Mouse (Mus musculus) macrophage (primary cell): ENCODE data around the gene Hdac4. TPM values are rescaled to one million over a fixed set of nuclear protein-coding genes. Genes with fewer than 3 reads are reported as not detected.

Experiments used
- H3K27ac ChIP-seq: fragments of 350-480 bp; formaldehyde crosslinking; 2 replicates; pipeline ENCODE4 v1.9.0; 2021
- H3K36me3 ChIP-seq: fragments of 350-480 bp; formaldehyde crosslinking; 2 replicates; pipeline ENCODE4 v1.9.0; 2021; ENCODE audit errors: inconsistent target
- H3K4me3 ChIP-seq: fragments of 350-480 bp; formaldehyde crosslinking; 2 replicates; pipeline ENCODE4 v1.9.0; 2021; ENCODE audit errors: inconsistent target
- H3K79me2 ChIP-seq: fragments of 350-480 bp; formaldehyde crosslinking; 2 replicates; pipeline ENCODE4 v1.9.0; 2021; ENCODE audit errors: inconsistent target
- WGBS: methylation state at CpG from one replicate; pipeline ENCODE4 v1.1.7; 2026; ENCODE audit warnings: inconsistent platforms; ENCODE audit not compliant: missing documents; 5-methylcytosine and 5-hydroxymethylcytosine counted together
- polyA plus RNA-seq: library from polyadenylated mRNA; stranded (reverse); fragments of 250-400 nt; gene quantifications from 3 replicates; pipeline ENCODE4 v1.2.4, GENCODE M21; 2018; ENCODE audit warnings: inconsistent platforms

Gene Hdac4
- polyA plus RNA-seq, 1 experiment from 2014 or later: 2.6 TPM

GRCm38 (mm10) chr1:92086277-92086813 is 109.2 kb downstream of the Hdac4 start:
- peak overlapping the region; percentile 5; the same call in 1 of the 2 replicates for H3K27ac ChIP-seq
- 92% methylated on average over 1 of the region's 1 CpGs for WGBS
- no peaks in the 10 kb centered on the region for H3K36me3 ChIP-seq
- H3K4me3 ChIP-seq: no peak overlapping the region
- H3K79me2 ChIP-seq: peaks cover 46% of the 10 kb centered on the region; the same call in 1 of the 2 replicates

- 95% methylated on average over 2 of the region's 2 CpGs for WGBS
- Histone ChIP-seq H3K27ac (no peak overlapping the region), H3K79me2 (peaks cover 46% of the 10 kb centered on the region)
These were observed 110.8 kb downstream of the Hdac4 start for GRCm38 (mm10) chr1:92084738-92085137.

GRCm38 (mm10) chr1:92084004-92084403 is 111.5 kb downstream of the Hdac4 start:
- no peak overlapping the region for H3K4me3 ChIP-seq
- H3K36me3 ChIP-seq: no peaks in the 10 kb centered on the region
- peaks cover 52% of the 10 kb centered on the region for H3K79me2 ChIP-seq
- no peak overlapping the region for H3K27ac ChIP-seq
- 94% methylated on average over 3 of the region's 3 CpGs for WGBS

More at GRCm38 (mm10) chr1:92084738-92085137, 110.8 kb downstream of the Hdac4 start:
- H3K36me3 ChIP-seq: no peaks in the 10 kb centered on the region
- no peak overlapping the region for H3K4me3 ChIP-seq

- H3K79me2 ChIP-seq: peaks cover 60% of the 10 kb centered on the region
- H3K27ac ChIP-seq: peak overlapping the region; percentile 84
- no peak overlapping the region for H3K4me3 ChIP-seq
- H3K36me3 ChIP-seq: no peaks in the 10 kb centered on the region
- WGBS: 57% methylated on average over 6 of the region's 6 CpGs
These were observed 112.5 kb downstream of the Hdac4 start for GRCm38 (mm10) chr1:92082837-92083541.

GRCm38 (mm10) chr1:92082156-92082836 is 113.2 kb downstream of the Hdac4 start:
- Histone ChIP-seq H3K4me3 (no peak overlapping the region), H3K36me3 (no peaks in the 10 kb centered on the region), H3K27ac (peak overlapping the region; percentile 84), H3K79me2 (peaks cover 67% of the 10 kb centered on the region)
- 73% methylated on average over 10 of the region's 10 CpGs for WGBS

GRCm38 (mm10) chr1:92079982-92080537 is 115.4 kb downstream of the Hdac4 start:
- WGBS: 12% methylated on average over 11 of the region's 11 CpGs
- Histone ChIP-seq H3K36me3 (no peaks in the 10 kb centered on the region), H3K27ac (peak overlapping the region; percentile 62), H3K4me3 (no peak overlapping the region), H3K79me2 (peaks cover 69% of the 10 kb centered on the region)

GRCm38 (mm10) chr1:92075312-92075711 is 120.2 kb downstream of the Hdac4 start:
- Histone ChIP-seq H3K79me2 (peaks cover 53% of the 10 kb centered on the region), H3K4me3 (no peak overlapping the region), H3K27ac (no peak overlapping the region), H3K36me3 (no peaks in the 10 kb centered on the region)
- WGBS: 91% methylated on average over 6 of the region's 6 CpGs

GRCm38 (mm10) chr1:92074655-92075054 is 120.8 kb downstream of the Hdac4 start:
- peaks cover 51% of the 10 kb centered on the region for H3K79me2 ChIP-seq
- no peak overlapping the region for H3K4me3 ChIP-seq
- 98% methylated on average over 3 of the region's 3 CpGs for WGBS
- no peak overlapping the region for H3K27ac ChIP-seq
- no peaks in the 10 kb centered on the region for H3K36me3 ChIP-seq

GRCm38 (mm10) chr1:92069932-92070677 is 125.4 kb downstream of the Hdac4 start:
- Histone ChIP-seq H3K79me2 (peaks cover 15% of the 10 kb centered on the region), H3K4me3 (no peak overlapping the region), H3K36me3 (no peaks in the 10 kb centered on the region), H3K27ac (no peak overlapping the region)
- 97% methylated on average over 2 of the region's 2 CpGs for WGBS

GRCm38 (mm10) chr1:92069464-92069863 is 126.0 kb downstream of the Hdac4 start:
- WGBS: 89% methylated on average over 1 of the region's 7 CpGs
- no peak overlapping the region for H3K27ac ChIP-seq
- peaks cover 9% of the 10 kb centered on the region for H3K79me2 ChIP-seq
- H3K4me3 ChIP-seq: no peak overlapping the region
- H3K36me3 ChIP-seq: no peaks in the 10 kb centered on the region

- no peak overlapping the region for H3K27ac ChIP-seq
- H3K79me2 ChIP-seq: no peaks in the 10 kb centered on the region; the same call in 1 of the 2 replicates
- H3K36me3 ChIP-seq: no peaks in the 10 kb centered on the region
- 76% methylated on average over 5 of the region's 5 CpGs for WGBS
- no peak overlapping the region for H3K4me3 ChIP-seq
These were observed 131.2 kb downstream of the Hdac4 start for GRCm38 (mm10) chr1:92064307-92064706.

GRCm38 (mm10) chr1:92063271-92063670 is 132.2 kb downstream of the Hdac4 start:
- whole genome bisulfite sequencing: 94% methylated on average over 3 of the region's 3 CpGs
- no peak overlapping the region for H3K4me3 ChIP-seq
- H3K27ac ChIP-seq: no peak overlapping the region
- no peaks in the 10 kb centered on the region; the same call in 1 of the 2 replicates for H3K79me2 ChIP-seq
- H3K36me3 ChIP-seq: no peaks in the 10 kb centered on the region

GRCm38 (mm10) chr1:92061198-92062073 is 134.1 kb downstream of the Hdac4 start:
- Histone ChIP-seq H3K36me3 (no peaks in the 10 kb centered on the region), H3K4me3 (no peak overlapping the region), H3K79me2 (no peaks in the 10 kb centered on the region; the same call in 1 of the 2 replicates), H3K27ac (no peak overlapping the region)
- 56% methylated on average over 8 of the region's 8 CpGs for WGBS
